Mouse (Mus musculus) thymus, adult 2 months (tissue): Measurements from ENCODE around the gene Chst15. TPM values are rescaled to one million over a fixed set of nuclear protein-coding genes. Genes with fewer than 3 reads are reported as not detected.

Experiments used
- DNase-seq: peaks from one replicate; pipeline ENCODE4 v3.0.0; 2021
- H3K27ac ChIP-seq: fragments of 200-500 bp; 2 replicates; pipeline ENCODE4 v1.5.1; 2012; ENCODE audit warnings: low read length, control low read depth; ENCODE audit not compliant: control insufficient read depth, insufficient read depth
- H3K27me3 ChIP-seq: fragments of 200-500 bp; 2 replicates; pipeline ENCODE4 v1.6.1; 2012; ENCODE audit warnings: mild to moderate bottlenecking, low read length, moderate library complexity, mixed read lengths; ENCODE audit not compliant: control insufficient read depth, insufficient read depth
- H3K36me3 ChIP-seq: fragments of 200-500 bp; 2 replicates; pipeline ENCODE4 v1.6.1; 2012; ENCODE audit warnings: mild to moderate bottlenecking, low read length, moderate library complexity; ENCODE audit not compliant: control insufficient read depth, insufficient read depth
- H3K4me1 ChIP-seq: fragments of 200-500 bp; replicated peaks from 2 replicates; pipeline ENCODE4 v1.6.1; 2012; ENCODE audit warnings: low read length; ENCODE audit not compliant: control insufficient read depth, insufficient read depth
- H3K4me3 ChIP-seq: fragments of 200-500 bp; 2 replicates; pipeline ENCODE4 v1.5.1; 2012; ENCODE audit warnings: mild to moderate bottlenecking, low read length, control low read depth, moderate library complexity; ENCODE audit not compliant: control insufficient read depth, insufficient read depth
- CTCF ChIP-seq: fragments of 200-500 bp; IDR thresholded peaks from 2 replicates; pipeline ENCODE4 v1.5.1; 2012; ENCODE audit warnings: mild to moderate bottlenecking, control low read depth, low read length, moderate library complexity, borderline replicate concordance; ENCODE audit not compliant: control insufficient read depth, poor library complexity, insufficient read depth; ENCODE audit errors: extremely low read depth
- POLR2A ChIP-seq: fragments of 200-500 bp; IDR thresholded peaks from 2 replicates; pipeline ENCODE4 v1.6.1; 2012; ENCODE audit warnings: mild to moderate bottlenecking, low read length, control low read depth, moderate library complexity; ENCODE audit not compliant: control insufficient read depth, poor library complexity, insufficient read depth; ENCODE audit errors: extremely low read depth
- WGBS: fragments of 180-500 bp; shearing (Covaris S2); methylation state at CpG from one replicate; pipeline ENCODE4 v1.1.7; 2018; 5-methylcytosine and 5-hydroxymethylcytosine counted together
- polyA plus RNA-seq: library from polyadenylated mRNA; depleted of rRNA; stranded (reverse); fragments of >200 nt; gene quantifications from 2 replicates; pipeline ENCODE4 v1.2.3, GENCODE M21; 2012; rRNA removed

Chst15 gene
- polyA plus RNA-seq, 1 experiment: 7.4 TPM

GRCm38 (mm10) chr7:132193606-132194005, 123.4 kb downstream of the Chst15 start:
- no peak for DNase-seq

GRCm38 (mm10) chr7:132187456-132187855, 129.6 kb downstream of the Chst15 start:
- WGBS: 77% methylated on average over 3 of the region's 3 CpGs

More at GRCm38 (mm10) chr7:132193606-132194005, 123.4 kb downstream of the Chst15 start:
- WGBS: 95% methylated on average over 2 of the region's 2 CpGs
- no peak for TF ChIP-seq POLR2A
- TF ChIP-seq CTCF: no peak
- Histone ChIP-seq H3K27me3 (no peaks in the 10 kb centered on the region), H3K36me3 (no peaks in the 10 kb centered on the region), H3K4me1 (no peaks in the 10 kb centered on the region), H3K27ac (no peak overlapping the region), H3K4me3 (no peak overlapping the region)

More at GRCm38 (mm10) chr7:132187456-132187855, 129.6 kb downstream of the Chst15 start:
- Histone ChIP-seq H3K27ac (no peak overlapping the region), H3K27me3 (no peaks in the 10 kb centered on the region), H3K4me1 (no peaks in the 10 kb centered on the region), H3K4me3 (no peak overlapping the region), H3K36me3 (no peaks in the 10 kb centered on the region)
- no peak for TF ChIP-seq POLR2A
- no peak for TF ChIP-seq CTCF
- no peak for DNase-seq

Other genes starting within 250 kb of the Chst15 start
- 3.6 and 4.9 TPM in 2 replicates for gene Cpxm2, start 162.5 kb downstream of the Chst15 start, polyA plus RNA-seq